Mouse (Mus musculus) embryonic facial prominence, embryonic 10.5 days (tissue): ENCODE results near the gene Fsd1l. TPM values are rescaled to one million over a fixed set of nuclear protein-coding genes. Genes with fewer than 3 reads are reported as not detected.

Experiments
- DNase-seq: peaks from one replicate; pipeline ENCODE4 v3.0.0-alpha.2; 2017; ENCODE audit warnings: low spot score
- H3K27ac ChIP-seq: fragments of 300-500 bp; sonication (generic); replicated peaks from 2 replicates; pipeline ENCODE4 v1.5.1; 2016; ENCODE audit warnings: mild to moderate bottlenecking
- H3K27me3 ChIP-seq: fragments of 300-500 bp; sonication (generic); replicated peaks from 2 replicates; pipeline ENCODE4 v1.6.1; 2016; ENCODE audit warnings: low read depth, mild to moderate bottlenecking; ENCODE audit not compliant: poor library complexity, severe bottlenecking
- H3K36me3 ChIP-seq: fragments of 300-500 bp; sonication (generic); replicated peaks from 2 replicates; pipeline ENCODE4 v1.6.1; 2016; ENCODE audit warnings: mild to moderate bottlenecking, moderate library complexity
- H3K4me1 ChIP-seq: fragments of 300-500 bp; sonication (generic); 2 replicates; pipeline ENCODE4 v1.6.1; 2016
- H3K4me3 ChIP-seq: fragments of 300-500 bp; sonication (generic); 2 replicates; pipeline ENCODE4 v1.5.1; 2016; ENCODE audit warnings: mild to moderate bottlenecking, moderate library complexity
- H3K9me3 ChIP-seq: fragments of 300-500 bp; sonication (generic); 2 replicates; pipeline ENCODE4 v1.6.1; 2016; ENCODE audit warnings: mild to moderate bottlenecking
- WGBS: fragments of 180-500 bp; shearing (Covaris S2); methylation state at CpG from one replicate; pipeline ENCODE4 v1.1.7; 2016; 5-methylcytosine and 5-hydroxymethylcytosine counted together
- polyA plus RNA-seq: library from polyadenylated mRNA; unstranded; fragments of >200 nt; fragmentation: Nextera tagmentation; extraction: Ambion mirVana; gene quantifications from 2 replicates; pipeline ENCODE4 v1.2.1, GENCODE M21; 2016

Gene Fsd1l
- polyA plus RNA-seq: 19.2 and 21.3 TPM in 2 replicates

GRCm38 (mm10) chr4:53631316-53632010, at the start of gene Fsd1l:
Gene Fsd1l, plus strand, starts transcription at chr4:53631471.
- peaks cover 13% of the 10 kb centered on the region; the same call in 1 of the 2 replicates for H3K27me3 ChIP-seq
- H3K27ac ChIP-seq: peak within 1 kb of the TSS; percentile 94
- DNase-seq: peak; percentile 87
- H3K9me3 ChIP-seq: no peaks in the 10 kb centered on the region
- H3K4me1 ChIP-seq: peaks cover 24% of the 10 kb centered on the region
- H3K36me3 ChIP-seq: peaks cover 3% of the 10 kb centered on the region; the same call in 1 of the 2 replicates
- peak within 1 kb of the TSS; percentile 90 for H3K4me3 ChIP-seq
- under 1% methylated on average over 88 of the region's 88 CpGs for WGBS

- H3K27me3 ChIP-seq: no peaks in the 10 kb centered on the region
- no peak overlapping the region for H3K27ac ChIP-seq
- no peaks in the 10 kb centered on the region for H3K36me3 ChIP-seq
These were observed 43.6 kb upstream of the Fsd1l start for GRCm38 (mm10) chr4:53587676-53588075.

GRCm38 (mm10) chr4:53588936-53589335, 42.3 kb upstream of the Fsd1l start:
- no peaks in the 10 kb centered on the region for H3K27me3 ChIP-seq
- no peak overlapping the region for H3K27ac ChIP-seq
- 84% methylated on average over 1 of the region's 1 CpGs for WGBS
- H3K9me3 ChIP-seq: no peaks in the 10 kb centered on the region
- H3K4me1 ChIP-seq: peaks cover 9% of the 10 kb centered on the region; the same call in 1 of the 2 replicates
- H3K36me3 ChIP-seq: no peaks in the 10 kb centered on the region
- H3K4me3 ChIP-seq: no peak overlapping the region
- no peak for DNase-seq

More at GRCm38 (mm10) chr4:53587676-53588075, 43.6 kb upstream of the Fsd1l start:
- Histone ChIP-seq H3K9me3 (no peaks in the 10 kb centered on the region), H3K4me3 (no peak overlapping the region), H3K4me1 (peaks cover 4% of the 10 kb centered on the region; the same call in 1 of the 2 replicates)
- DNase-seq: no peak

GRCm38 (mm10) chr4:53589466-53589865, 41.8 kb upstream of the Fsd1l start:
- Histone ChIP-seq H3K4me1 (peaks cover 9% of the 10 kb centered on the region; the same call in 1 of the 2 replicates), H3K4me3 (no peak overlapping the region), H3K27me3 (no peaks in the 10 kb centered on the region), H3K27ac (no peak overlapping the region), H3K36me3 (no peaks in the 10 kb centered on the region), H3K9me3 (no peaks in the 10 kb centered on the region)
- 90% methylated on average over 4 of the region's 4 CpGs for WGBS
- DNase-seq: no peak

GRCm38 (mm10) chr4:53590163-53590562, 41.1 kb upstream of the Fsd1l start:
- no peak for DNase-seq
- H3K9me3 ChIP-seq: no peaks in the 10 kb centered on the region
- no peak overlapping the region for H3K27ac ChIP-seq
- no peaks in the 10 kb centered on the region for H3K27me3 ChIP-seq
- no peak overlapping the region for H3K4me3 ChIP-seq
- 84% methylated on average over 4 of the region's 4 CpGs for WGBS
- peaks cover 9% of the 10 kb centered on the region; the same call in 1 of the 2 replicates for H3K4me1 ChIP-seq
- no peaks in the 10 kb centered on the region for H3K36me3 ChIP-seq

GRCm38 (mm10) chr4:53590691-53591447, 40.4 kb upstream of the Fsd1l start:
- H3K4me3 ChIP-seq: no peak overlapping the region
- DNase-seq: no peak
- H3K9me3 ChIP-seq: no peaks in the 10 kb centered on the region
- H3K4me1 ChIP-seq: peaks cover 9% of the 10 kb centered on the region; the same call in 1 of the 2 replicates
- 85% methylated on average over 7 of the region's 7 CpGs for WGBS
- no peaks in the 10 kb centered on the region for H3K36me3 ChIP-seq
- no peaks in the 10 kb centered on the region for H3K27me3 ChIP-seq
- no peak overlapping the region for H3K27ac ChIP-seq

- H3K4me3 ChIP-seq: no peak overlapping the region
- H3K4me1 ChIP-seq: peaks cover 9% of the 10 kb centered on the region; the same call in 1 of the 2 replicates
- 91% methylated on average over 11 of the region's 11 CpGs for WGBS
- no peaks in the 10 kb centered on the region for H3K36me3 ChIP-seq
- no peak for DNase-seq
- no peaks in the 10 kb centered on the region for H3K27me3 ChIP-seq
- H3K9me3 ChIP-seq: no peaks in the 10 kb centered on the region
- no peak overlapping the region for H3K27ac ChIP-seq
These were observed 39.7 kb upstream of the Fsd1l start for GRCm38 (mm10) chr4:53591536-53591935.

- no peak overlapping the region for H3K4me3 ChIP-seq
- 87% methylated on average over 8 of the region's 8 CpGs for WGBS
- no peak for DNase-seq
- peaks cover 9% of the 10 kb centered on the region; the same call in 1 of the 2 replicates for H3K4me1 ChIP-seq
- H3K27ac ChIP-seq: no peak overlapping the region
- no peaks in the 10 kb centered on the region for H3K36me3 ChIP-seq
- H3K27me3 ChIP-seq: no peaks in the 10 kb centered on the region
- no peaks in the 10 kb centered on the region for H3K9me3 ChIP-seq
These were observed 39.3 kb upstream of the Fsd1l start for GRCm38 (mm10) chr4:53591941-53592340.

GRCm38 (mm10) chr4:53592386-53592785, 38.9 kb upstream of the Fsd1l start:
- Histone ChIP-seq H3K27me3 (no peaks in the 10 kb centered on the region), H3K36me3 (no peaks in the 10 kb centered on the region), H3K4me1 (peaks cover 9% of the 10 kb centered on the region; the same call in 1 of the 2 replicates), H3K9me3 (no peaks in the 10 kb centered on the region), H3K4me3 (no peak overlapping the region), H3K27ac (no peak overlapping the region)
- no peak for DNase-seq
- WGBS: 64% methylated on average over 9 of the region's 9 CpGs

- Histone ChIP-seq H3K36me3 (no peaks in the 10 kb centered on the region), H3K4me1 (peaks cover 9% of the 10 kb centered on the region; the same call in 1 of the 2 replicates), H3K9me3 (no peaks in the 10 kb centered on the region), H3K4me3 (no peak overlapping the region), H3K27ac (no peak overlapping the region), H3K27me3 (no peaks in the 10 kb centered on the region)
- 37% methylated on average over 4 of the region's 4 CpGs for WGBS
- peak; percentile 53 for DNase-seq
These were observed 37.1 kb upstream of the Fsd1l start for GRCm38 (mm10) chr4:53594204-53594603.

GRCm38 (mm10) chr4:53595246-53596062, 35.8 kb upstream of the Fsd1l start:
- Histone ChIP-seq H3K4me3 (no peak overlapping the region), H3K36me3 (no peaks in the 10 kb centered on the region), H3K27me3 (no peaks in the 10 kb centered on the region), H3K4me1 (peaks cover 9% of the 10 kb centered on the region; the same call in 1 of the 2 replicates), H3K9me3 (no peaks in the 10 kb centered on the region), H3K27ac (no peak overlapping the region)
- 81% methylated on average over 12 of the region's 12 CpGs for WGBS
- no peak for DNase-seq
